Mouse (Mus musculus): ENCODE data around the gene Cdipt. TPM values are rescaled to one million over a fixed set of nuclear protein-coding genes. Genes with fewer than 3 reads are reported as not detected.

Gene Cdipt
- polyA plus RNA-seq, 1 experiment, result 13.0 TPM

DNA sequence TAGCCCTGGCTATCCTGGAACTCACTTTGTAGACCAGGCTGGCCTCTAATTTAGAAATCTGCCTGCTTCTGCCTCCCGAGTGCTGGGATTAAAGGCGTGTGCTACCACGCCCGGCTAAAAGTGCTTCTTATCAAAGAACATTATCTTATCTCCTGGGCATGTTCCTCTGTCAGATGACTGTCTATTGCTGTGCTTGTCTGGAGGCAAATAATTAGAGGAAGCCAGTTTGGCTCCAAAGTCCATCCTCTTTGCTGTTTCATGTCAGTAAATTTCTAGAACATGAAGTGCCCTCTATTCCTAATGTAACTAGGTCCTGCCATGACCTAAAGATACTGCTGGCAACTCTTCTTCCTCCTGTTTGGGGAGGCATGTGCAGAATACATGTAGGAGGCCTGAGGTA lies 6.3 kb downstream of the Cdipt start:
- Histone ChIP-seq H3K9me3 (ENCODE audit: control insufficient read depth, low read length) (no peaks in the 10 kb centered on the region), H3K4me3 (replicated peaks) (no peak overlapping the region), H3K36me3 (ENCODE audit: control insufficient read depth) (peaks cover 40% of the 10 kb centered on the region), H3K4me1 (ENCODE audit: control insufficient read depth) (peaks cover 36% of the 10 kb centered on the region), H3K27me3 (ENCODE audit: control insufficient read depth) (no peaks in the 10 kb centered on the region)
- TF ChIP-seq GATA1 (IDR thresholded peaks at IDR 0.05; ENCODE audit: low read length) (no peak), TAL1 (IDR thresholded peaks at IDR 0.05; ENCODE audit: low read length) (no peak)

- Histone ChIP-seq H3K4me1 (ENCODE audit: control insufficient read depth) (peaks cover 26% of the 10 kb centered on the region), H3K36me3 (ENCODE audit: control insufficient read depth) (peaks cover 34% of the 10 kb centered on the region), H3K9me3 (ENCODE audit: control insufficient read depth, low read length) (no peaks in the 10 kb centered on the region), H3K27me3 (ENCODE audit: control insufficient read depth) (no peaks in the 10 kb centered on the region), H3K4me3 (replicated peaks) (no peak overlapping the region)
- no peak for TF ChIP-seq TAL1 (IDR thresholded peaks at IDR 0.05; ENCODE audit: low read length)
- no peak for TF ChIP-seq GATA1 (IDR thresholded peaks at IDR 0.05; ENCODE audit: low read length)
Observed at GRCm38 (mm10) chr7:126983113-126983512, 7.4 kb downstream of the Cdipt start.

- H3K4me3 ChIP-seq (replicated peaks), result no peak overlapping the region
- H3K9me3 ChIP-seq (ENCODE audit: control insufficient read depth, low read length), result no peaks in the 10 kb centered on the region
- peaks cover 8% of the 10 kb centered on the region for H3K4me1 ChIP-seq (ENCODE audit: control insufficient read depth)
- peaks cover 17% of the 10 kb centered on the region for H3K36me3 ChIP-seq (ENCODE audit: control insufficient read depth)
- no peaks in the 10 kb centered on the region for H3K27me3 ChIP-seq (ENCODE audit: control insufficient read depth)
- TF ChIP-seq GATA1 (IDR thresholded peaks at IDR 0.05; ENCODE audit: low read length), result no peak
- TF ChIP-seq TAL1 (IDR thresholded peaks at IDR 0.05; ENCODE audit: low read length), result no peak
Observed at GRCm38 (mm10) chr7:126984667-126985444, 9.1 kb downstream of the Cdipt start.

GRCm38 (mm10) chr7:126986319-126986718 lies 10.6 kb downstream of the Cdipt start:
- H3K4me1 ChIP-seq (ENCODE audit: control insufficient read depth), result peaks cover 5% of the 10 kb centered on the region
- no peak for TF ChIP-seq GATA1 (IDR thresholded peaks at IDR 0.05; ENCODE audit: low read length)
- no peak for TF ChIP-seq TAL1 (IDR thresholded peaks at IDR 0.05; ENCODE audit: low read length)
- H3K36me3 ChIP-seq (ENCODE audit: control insufficient read depth), result peaks cover 4% of the 10 kb centered on the region

DNA sequence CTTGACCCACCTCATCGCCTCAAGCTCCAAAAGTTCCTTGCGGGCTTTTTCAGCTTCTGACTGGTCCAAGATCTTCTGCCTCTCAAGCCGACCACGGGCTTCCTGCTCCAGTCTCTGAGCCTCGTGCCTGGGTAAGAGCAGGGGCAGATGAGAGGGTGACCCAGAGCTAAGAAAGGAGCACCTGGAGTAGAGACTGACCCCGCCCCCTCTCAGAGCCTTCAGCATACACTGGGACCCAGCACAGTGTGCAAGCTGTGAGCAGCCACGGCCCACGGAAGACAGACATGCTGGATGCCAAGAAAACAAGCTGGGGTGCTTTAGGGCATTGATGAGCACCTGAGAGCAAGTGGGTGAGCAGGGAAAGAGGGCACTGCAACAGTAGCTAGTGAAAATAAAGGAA lies 13.1 kb downstream of the Cdipt start:
- H3K4me3 ChIP-seq (replicated peaks), result no peak overlapping the region
- H3K27me3 ChIP-seq (ENCODE audit: control insufficient read depth), result no peaks in the 10 kb centered on the region
- no peaks in the 10 kb centered on the region for H3K4me1 ChIP-seq (ENCODE audit: control insufficient read depth)
- no peaks in the 10 kb centered on the region; the same call in none of the 2 replicates for H3K36me3 ChIP-seq (ENCODE audit: control insufficient read depth)
- H3K9me3 ChIP-seq (ENCODE audit: control insufficient read depth, low read length), result no peaks in the 10 kb centered on the region
- TF ChIP-seq TAL1 (IDR thresholded peaks at IDR 0.05; ENCODE audit: low read length) (no peak), GATA1 (IDR thresholded peaks at IDR 0.05; ENCODE audit: low read length) (no peak)

More at GRCm38 (mm10) chr7:126986319-126986718, 10.6 kb downstream of the Cdipt start:
- Histone ChIP-seq H3K27me3 (ENCODE audit: control insufficient read depth) (no peaks in the 10 kb centered on the region), H3K4me3 (replicated peaks) (no peak overlapping the region), H3K9me3 (ENCODE audit: control insufficient read depth, low read length) (no peaks in the 10 kb centered on the region)

GRCm38 (mm10) chr7:126996449-126996848 lies 20.7 kb downstream of the Cdipt start:
- peaks cover 4% of the 10 kb centered on the region for H3K9me3 ChIP-seq (ENCODE audit: control insufficient read depth, low read length)
- TF ChIP-seq GATA1 (IDR thresholded peaks at IDR 0.05; ENCODE audit: low read length) (no peak), TAL1 (IDR thresholded peaks at IDR 0.05; ENCODE audit: low read length) (no peak)
- H3K4me1 ChIP-seq (ENCODE audit: control insufficient read depth), result peaks cover 2% of the 10 kb centered on the region; the same call in 1 of the 2 replicates
- peaks cover 4% of the 10 kb centered on the region for H3K36me3 ChIP-seq (ENCODE audit: control insufficient read depth)
- no peaks in the 10 kb centered on the region for H3K27me3 ChIP-seq (ENCODE audit: control insufficient read depth)
- no peak overlapping the region for H3K4me3 ChIP-seq (replicated peaks)

- peaks cover 4% of the 10 kb centered on the region for H3K4me1 ChIP-seq (ENCODE audit: control insufficient read depth)
- peaks cover 4% of the 10 kb centered on the region for H3K36me3 ChIP-seq (ENCODE audit: control insufficient read depth)
- no peak overlapping the region for H3K4me3 ChIP-seq (replicated peaks)
- TF ChIP-seq GATA1 (IDR thresholded peaks at IDR 0.05; ENCODE audit: low read length) (no peak), TAL1 (IDR thresholded peaks at IDR 0.05; ENCODE audit: low read length) (no peak)
- H3K9me3 ChIP-seq (ENCODE audit: control insufficient read depth, low read length), result peaks cover 4% of the 10 kb centered on the region
- no peaks in the 10 kb centered on the region for H3K27me3 ChIP-seq (ENCODE audit: control insufficient read depth)
Observed at GRCm38 (mm10) chr7:126999568-126999967, 23.9 kb downstream of the Cdipt start.

DNA sequence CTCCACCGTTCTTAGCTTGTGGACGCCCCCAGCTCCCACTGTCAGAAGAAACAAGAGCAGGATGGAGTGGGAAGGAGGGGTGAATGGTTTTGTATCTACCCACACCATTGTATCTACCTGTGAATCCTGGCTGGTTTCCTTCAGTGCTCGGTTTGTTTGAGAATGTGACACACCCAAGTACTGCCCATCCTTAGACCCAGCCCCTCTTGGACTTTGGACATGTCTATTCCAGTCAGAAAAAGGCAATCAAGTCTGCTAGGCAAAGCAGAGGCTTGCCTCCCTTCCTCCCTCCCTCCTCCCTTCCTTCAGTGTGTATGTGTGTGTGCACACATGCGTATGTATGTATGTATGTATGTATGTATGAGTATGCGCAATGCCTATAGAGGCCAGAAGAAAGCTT lies 27.9 kb downstream of the Cdipt start:
- no peaks in the 10 kb centered on the region for H3K27me3 ChIP-seq (ENCODE audit: control insufficient read depth)
- peaks cover 25% of the 10 kb centered on the region for H3K4me1 ChIP-seq (ENCODE audit: control insufficient read depth)
- no peaks in the 10 kb centered on the region; the same call in 1 of the 2 replicates for H3K36me3 ChIP-seq (ENCODE audit: control insufficient read depth)
- TF ChIP-seq TAL1 (IDR thresholded peaks at IDR 0.05; ENCODE audit: low read length) (no peak), GATA1 (IDR thresholded peaks at IDR 0.05; ENCODE audit: low read length) (no peak)
- H3K4me3 ChIP-seq (replicated peaks), result no peak overlapping the region
- H3K9me3 ChIP-seq (ENCODE audit: control insufficient read depth, low read length), result no peaks in the 10 kb centered on the region

DNA sequence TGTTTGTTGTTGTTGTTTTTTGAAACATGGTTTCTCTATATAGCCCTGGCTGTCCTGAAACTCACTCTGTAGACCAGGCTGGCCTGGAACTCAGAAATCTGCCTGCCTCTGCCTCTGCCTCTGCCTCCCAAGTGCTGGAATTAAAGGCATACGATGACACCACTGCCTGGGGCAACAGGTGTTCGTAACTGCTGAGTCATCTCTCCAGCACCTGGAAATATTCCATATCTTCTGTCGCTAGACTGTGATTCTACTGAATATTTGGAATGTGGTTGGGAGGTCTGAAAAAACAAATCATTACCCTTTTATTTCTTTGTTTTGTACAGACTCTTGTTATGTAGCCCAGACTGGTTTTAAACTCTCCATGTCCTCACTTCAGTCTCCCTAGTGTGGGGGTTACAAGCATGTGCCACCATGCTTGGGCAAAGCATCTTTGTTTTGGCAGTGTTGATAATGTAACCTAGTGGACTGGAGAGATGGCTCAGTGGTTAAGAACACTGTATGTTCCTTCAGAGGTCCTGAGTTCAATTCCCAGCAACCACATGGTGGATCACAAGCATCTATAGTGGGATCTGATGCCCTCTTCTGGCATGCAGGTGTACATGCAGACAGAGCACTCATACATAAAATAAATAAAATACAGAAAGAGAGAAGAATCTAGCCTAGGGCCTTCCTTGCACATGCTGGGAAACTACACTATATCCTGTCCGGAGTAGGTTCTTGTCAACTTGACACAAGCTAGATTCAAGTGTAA lies 28.6 kb downstream of the Cdipt start:
- Histone ChIP-seq H3K27me3 (ENCODE audit: control insufficient read depth) (no peaks in the 10 kb centered on the region), H3K9me3 (ENCODE audit: control insufficient read depth, low read length) (no peaks in the 10 kb centered on the region), H3K36me3 (ENCODE audit: control insufficient read depth) (peaks cover 2% of the 10 kb centered on the region), H3K4me1 (ENCODE audit: control insufficient read depth) (peaks cover 31% of the 10 kb centered on the region), H3K4me3 (replicated peaks) (no peak overlapping the region)
- TF ChIP-seq GATA1 (IDR thresholded peaks at IDR 0.05; ENCODE audit: low read length) (no peak), TAL1 (IDR thresholded peaks at IDR 0.05; ENCODE audit: low read length) (no peak)
